Mouse (Mus musculus) bone marrow macrophage, adult 2 months (primary cell): ENCODE results near the gene Rftn1. TPM values are rescaled to one million over a fixed set of nuclear protein-coding genes. Genes with fewer than 3 reads are reported as not detected.

Experiments used
- H3K27ac ChIP-seq: 2 replicates; pipeline ENCODE4 v1.5.1; 2012; ENCODE audit warnings: low read depth, low read length; ENCODE audit not compliant: insufficient read depth
- H3K4me1 ChIP-seq: 2 replicates; pipeline ENCODE4 v1.6.1; 2012; ENCODE audit warnings: low read length; ENCODE audit not compliant: control insufficient read depth, insufficient read depth
- H3K4me3 ChIP-seq: 2 replicates; pipeline ENCODE4 v1.5.1; 2012; ENCODE audit warnings: mild to moderate bottlenecking, low read length, moderate library complexity; ENCODE audit not compliant: insufficient read depth
- CTCF ChIP-seq: IDR thresholded peaks from 2 replicates; pipeline ENCODE4 v1.5.1; 2012; ENCODE audit warnings: low read depth, mild to moderate bottlenecking, low read length, moderate library complexity
- POLR2A ChIP-seq: IDR thresholded peaks from 2 replicates; pipeline ENCODE4 v1.6.1; 2012; ENCODE audit warnings: mild to moderate bottlenecking, low read depth, low read length, borderline replicate concordance
- polyA plus RNA-seq: library from polyadenylated mRNA; stranded (reverse); fragments of >200 nt; gene quantifications from 2 replicates; pipeline ENCODE4 v1.2.4, GENCODE M21; 2012; ENCODE audit not compliant: missing spikeins, insufficient read depth, insufficient read length

Gene Rftn1
- polyA plus RNA-seq, 1 experiment, result 76.5 TPM

DNA sequence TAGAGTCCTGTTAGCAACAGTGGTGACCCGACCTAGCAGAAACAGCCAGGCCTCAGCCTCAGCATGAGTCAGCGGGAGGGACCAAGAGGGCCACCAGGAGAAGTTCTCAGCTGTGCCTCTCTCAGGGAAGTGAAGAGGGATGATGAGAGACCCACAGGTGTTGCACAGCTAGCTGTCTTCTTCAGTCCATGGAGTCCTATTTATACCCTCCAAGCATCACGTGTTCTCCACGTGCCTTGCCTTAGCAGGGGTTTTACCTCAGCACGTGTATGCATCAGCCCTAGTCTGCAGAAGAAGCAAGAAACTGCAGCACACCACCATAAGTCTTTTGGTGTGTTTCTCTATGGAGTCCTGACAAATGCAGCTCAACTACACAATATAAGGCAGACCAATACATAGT is 38.4 kb downstream of the Rftn1 start:
- peaks cover 11% of the 10 kb centered on the region for H3K4me1 ChIP-seq

DNA sequence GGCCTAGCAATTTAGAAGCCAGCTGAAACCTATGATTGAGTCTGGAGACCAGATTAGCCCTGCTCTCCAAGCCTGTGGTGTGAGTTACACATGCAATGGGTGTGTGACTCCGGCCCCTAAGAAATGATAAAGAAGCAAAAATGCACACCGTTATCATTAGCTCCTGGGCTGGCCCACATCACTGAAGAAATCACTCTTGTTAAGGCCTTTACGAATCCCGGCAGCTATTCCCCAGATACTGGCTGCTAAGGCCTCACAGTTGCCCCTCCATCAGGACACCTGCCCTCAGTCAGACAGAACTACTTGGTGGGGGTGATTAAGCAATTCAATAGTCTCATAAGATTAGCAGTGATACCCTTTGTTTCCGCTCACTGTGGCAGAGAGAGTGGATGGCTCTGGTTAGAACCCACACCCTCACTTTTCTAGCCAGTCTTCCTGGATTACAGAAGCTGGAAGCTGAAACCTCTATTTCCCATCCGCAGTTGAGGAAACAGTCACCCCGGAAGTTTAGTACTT is 39.2 kb downstream of the Rftn1 start:
- H3K4me1 ChIP-seq, result peaks cover 7% of the 10 kb centered on the region
- H3K27ac ChIP-seq, result no peak overlapping the region
- TF ChIP-seq POLR2A (no peak), CTCF (no peak)
- H3K4me3 ChIP-seq, result no peak overlapping the region

More for the DNA sequence above, 38.4 kb downstream of the Rftn1 start:
- Histone ChIP-seq H3K4me3 (no peak overlapping the region), H3K27ac (no peak overlapping the region)
- TF ChIP-seq POLR2A, result no peak
- no peak for TF ChIP-seq CTCF

DNA sequence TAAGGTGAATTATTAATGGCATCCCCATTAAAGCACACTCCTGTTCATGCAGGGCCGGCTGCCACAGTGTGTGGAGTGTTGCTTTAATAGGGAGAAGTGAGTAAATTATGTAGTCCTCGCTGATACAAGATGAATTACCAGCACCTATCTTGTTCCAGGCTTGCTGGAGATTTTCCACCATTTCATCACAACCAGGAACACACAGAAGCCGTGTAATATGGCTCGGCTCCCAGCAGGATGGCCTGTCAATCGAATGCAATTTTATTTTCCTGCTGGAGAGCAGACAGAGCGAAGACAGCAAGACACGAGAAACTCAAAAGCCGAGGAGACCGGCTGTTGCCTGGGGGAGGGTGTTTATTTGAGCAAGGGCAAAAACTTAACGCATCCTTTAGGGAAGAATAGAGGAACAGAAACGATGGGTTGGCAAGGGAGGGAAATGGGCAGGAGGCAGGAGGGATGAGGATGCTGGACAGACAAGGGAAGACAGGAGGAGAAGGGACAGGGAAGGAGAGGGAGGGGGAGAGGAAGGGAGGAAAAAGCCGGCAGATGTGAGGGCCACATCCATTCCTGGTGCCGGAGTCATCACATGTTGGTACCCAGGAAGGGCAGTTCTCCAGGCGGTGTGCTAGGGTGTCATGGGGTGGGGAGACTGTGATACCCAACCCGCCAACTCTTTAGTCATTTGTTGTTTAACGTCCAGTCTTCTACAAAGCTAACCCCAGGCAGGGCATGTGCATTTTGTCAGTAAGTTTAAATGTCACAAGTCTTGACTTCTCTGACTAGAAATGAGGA is 39.9 kb downstream of the Rftn1 start:
- peaks cover 7% of the 10 kb centered on the region for H3K4me1 ChIP-seq
- no peak overlapping the region for H3K27ac ChIP-seq
- TF ChIP-seq POLR2A (no peak), CTCF (no peak)
- no peak overlapping the region for H3K4me3 ChIP-seq

DNA sequence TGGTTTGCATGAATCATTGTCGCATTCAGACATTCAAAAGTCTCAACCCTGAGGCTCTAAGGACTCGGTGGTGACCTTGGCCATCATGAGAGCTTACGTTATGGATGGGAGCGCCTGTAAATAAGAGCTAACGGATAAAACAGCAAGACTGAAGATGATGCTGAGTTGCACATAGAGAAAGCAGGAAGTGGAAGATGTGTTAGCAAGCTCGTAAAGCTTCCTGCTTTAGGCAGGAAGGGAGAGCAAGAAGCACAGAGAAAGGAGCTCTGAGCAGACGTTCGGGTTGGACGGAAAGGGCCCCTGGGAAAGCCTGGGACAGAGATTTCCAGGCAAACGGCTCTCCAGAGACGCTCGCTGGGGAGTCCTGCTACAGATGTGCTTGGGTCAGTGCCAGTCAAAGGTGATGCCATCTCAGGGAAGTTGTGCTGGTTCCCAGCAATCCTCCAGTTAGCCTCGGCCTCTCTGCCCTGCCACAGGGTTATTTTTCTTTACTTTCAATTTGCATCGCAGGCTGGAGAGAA is 40.7 kb downstream of the Rftn1 start:
- TF ChIP-seq POLR2A, result no peak
- TF ChIP-seq CTCF, result no peak
- no peak overlapping the region for H3K27ac ChIP-seq
- no peak overlapping the region for H3K4me3 ChIP-seq
- H3K4me1 ChIP-seq, result peaks cover 3% of the 10 kb centered on the region; the same call in 1 of the 2 replicates

DNA sequence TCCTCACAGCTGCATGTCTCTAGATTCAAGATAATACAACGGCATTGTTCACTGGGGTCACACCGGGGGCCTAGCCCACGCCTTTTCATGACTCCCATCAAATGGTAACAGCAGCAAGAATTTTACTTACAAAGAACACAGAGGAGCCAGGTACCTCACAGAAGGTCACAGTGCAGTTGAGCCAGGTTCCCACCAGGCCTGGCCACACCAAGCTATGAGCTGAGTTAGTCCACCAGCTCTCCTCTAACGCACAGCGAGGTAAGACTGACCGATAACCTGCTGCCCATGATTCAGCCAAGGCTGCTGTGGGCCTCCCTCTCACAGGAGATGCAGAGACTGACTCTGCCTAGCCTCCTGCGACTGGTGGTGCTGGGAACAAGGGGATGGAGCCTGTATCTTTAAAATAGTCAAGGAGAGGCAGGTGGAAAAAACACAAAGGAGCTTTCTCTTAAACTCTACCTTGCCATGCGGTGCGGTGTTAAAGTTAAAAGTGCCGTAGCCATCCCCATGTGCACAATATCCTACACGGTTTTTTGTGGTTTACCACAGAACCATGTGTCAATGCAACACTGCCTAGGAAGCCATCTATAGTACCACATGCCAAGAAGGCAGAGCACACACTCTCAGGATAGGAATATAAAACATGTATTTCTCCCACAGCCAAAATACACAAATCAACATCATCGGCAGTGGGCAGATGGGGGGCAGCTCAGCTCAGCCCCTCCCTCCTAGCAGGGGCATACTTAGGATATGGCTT is 42.5 kb downstream of the Rftn1 start:
- TF ChIP-seq POLR2A (no peak), CTCF (no peak)
- H3K4me3 ChIP-seq, result no peak overlapping the region
- 0 out of 2 replicates have a peak, but pooled peaks cover 3% of the 10 kb centered on the region for H3K4me1 ChIP-seq
- no peak overlapping the region for H3K27ac ChIP-seq

DNA sequence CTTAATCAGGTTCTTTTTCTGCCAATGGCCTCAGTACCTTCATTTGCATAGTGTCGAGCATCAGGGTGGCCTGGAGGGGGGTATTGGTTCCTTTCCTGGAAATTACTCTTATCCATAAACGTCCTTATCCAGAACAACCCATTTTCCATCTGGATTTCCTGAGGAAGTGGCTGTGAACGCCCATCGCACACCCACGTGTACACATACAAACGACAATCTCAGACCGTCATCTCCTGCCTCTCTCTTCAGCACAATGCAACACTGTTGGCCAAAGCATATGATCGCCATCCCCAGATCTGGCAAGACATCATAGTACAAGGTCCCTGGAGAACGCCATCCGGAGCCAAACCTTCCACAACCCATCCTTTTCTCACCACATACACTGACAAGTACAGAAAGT is 47.1 kb downstream of the Rftn1 start:
- H3K4me1 ChIP-seq, result no peaks in the 10 kb centered on the region
- H3K27ac ChIP-seq, result no peak overlapping the region
- no peak overlapping the region for H3K4me3 ChIP-seq
- TF ChIP-seq CTCF (no peak), POLR2A (no peak)

DNA sequence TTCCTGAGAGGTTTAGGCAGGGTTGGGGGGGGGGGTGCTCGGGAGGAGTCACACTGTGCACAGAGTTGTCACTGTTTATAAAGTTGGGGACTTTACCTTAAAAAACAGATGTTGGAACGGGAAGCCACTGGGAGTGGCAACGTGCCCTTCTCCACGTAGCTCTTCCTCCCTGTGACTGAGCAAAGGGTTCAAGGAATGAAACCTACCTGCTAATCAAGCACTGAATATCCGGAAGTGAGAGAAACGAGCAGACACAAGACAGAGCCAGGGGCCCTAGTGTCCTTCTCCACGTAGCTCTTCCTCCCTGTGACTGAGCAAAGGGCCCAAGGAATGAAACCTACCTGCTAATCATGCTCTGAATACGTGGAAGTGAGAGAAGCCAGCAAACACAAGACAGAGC is 47.9 kb downstream of the Rftn1 start:
- H3K4me3 ChIP-seq, result no peak overlapping the region
- no peak for TF ChIP-seq CTCF
- TF ChIP-seq POLR2A, result no peak
- H3K27ac ChIP-seq, result no peak overlapping the region
- H3K4me1 ChIP-seq, result no peaks in the 10 kb centered on the region

DNA sequence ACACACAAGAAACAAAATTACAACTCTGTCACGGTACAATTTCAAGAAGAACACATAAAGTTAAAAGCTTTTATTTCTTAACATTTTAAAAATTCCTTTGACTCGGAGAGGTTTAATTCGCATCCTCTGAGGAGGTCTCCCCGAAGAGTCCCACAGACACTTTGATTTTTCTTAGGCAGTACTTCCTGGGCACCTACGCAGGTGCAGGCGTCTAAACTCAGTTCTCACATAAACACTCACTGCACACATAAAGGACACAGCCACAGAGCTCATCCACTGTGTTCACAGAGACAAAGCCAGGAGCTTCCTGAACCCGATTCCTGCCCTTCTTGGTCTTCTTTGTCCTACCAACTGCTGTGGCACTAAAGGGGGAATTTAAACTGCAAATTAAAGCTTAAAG is 48.3 kb downstream of the Rftn1 start:
- no peaks in the 10 kb centered on the region for H3K4me1 ChIP-seq
- no peak overlapping the region for H3K4me3 ChIP-seq
- H3K27ac ChIP-seq, result no peak overlapping the region
- TF ChIP-seq POLR2A, result no peak
- TF ChIP-seq CTCF, result no peak

DNA sequence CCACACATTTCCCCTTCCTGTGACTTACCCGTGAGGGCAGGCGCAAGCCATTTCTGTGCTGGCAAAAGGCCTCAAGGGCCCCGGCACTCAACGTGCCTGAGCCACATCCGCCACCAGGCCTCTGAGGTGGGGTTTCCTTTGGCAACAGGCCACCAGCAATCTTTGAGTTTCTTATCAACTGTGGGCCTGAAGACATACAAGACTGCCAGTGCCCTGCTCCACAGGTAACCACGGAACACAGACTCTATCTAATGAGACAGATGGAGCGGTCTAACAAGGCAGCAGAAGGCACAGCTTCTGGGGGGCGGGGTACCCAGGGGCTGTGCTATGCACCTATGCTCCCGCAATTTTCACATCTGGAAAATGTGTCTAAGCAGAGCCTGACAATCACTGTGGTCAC is 54.4 kb downstream of the Rftn1 start:
- Histone ChIP-seq H3K4me1 (peaks cover 26% of the 10 kb centered on the region), H3K4me3 (no peak overlapping the region), H3K27ac (no peak overlapping the region)
- TF ChIP-seq CTCF (no peak), POLR2A (no peak)

DNA sequence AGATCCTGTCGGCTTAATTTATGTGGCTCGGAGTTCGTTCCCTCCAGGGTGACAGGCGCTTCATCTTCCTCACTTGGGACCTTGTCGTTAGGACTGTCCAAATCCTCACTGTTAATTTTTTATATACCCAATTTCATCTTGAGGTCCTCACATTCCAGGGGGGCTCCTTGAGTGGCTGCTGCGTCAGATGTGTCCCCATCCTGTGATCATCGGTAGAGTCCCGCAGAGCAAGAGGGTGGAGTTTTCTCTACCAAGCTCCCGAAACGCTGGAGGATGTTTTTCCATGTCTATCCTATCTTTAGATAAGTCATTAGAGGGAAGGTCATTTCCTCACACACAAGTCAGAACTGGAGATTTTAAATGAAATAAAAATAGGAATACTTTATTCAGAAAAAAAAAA is 55.0 kb downstream of the Rftn1 start:
- TF ChIP-seq CTCF (no peak), POLR2A (no peak)
- no peak overlapping the region for H3K27ac ChIP-seq
- H3K4me1 ChIP-seq, result peaks cover 30% of the 10 kb centered on the region
- H3K4me3 ChIP-seq, result no peak overlapping the region

DNA sequence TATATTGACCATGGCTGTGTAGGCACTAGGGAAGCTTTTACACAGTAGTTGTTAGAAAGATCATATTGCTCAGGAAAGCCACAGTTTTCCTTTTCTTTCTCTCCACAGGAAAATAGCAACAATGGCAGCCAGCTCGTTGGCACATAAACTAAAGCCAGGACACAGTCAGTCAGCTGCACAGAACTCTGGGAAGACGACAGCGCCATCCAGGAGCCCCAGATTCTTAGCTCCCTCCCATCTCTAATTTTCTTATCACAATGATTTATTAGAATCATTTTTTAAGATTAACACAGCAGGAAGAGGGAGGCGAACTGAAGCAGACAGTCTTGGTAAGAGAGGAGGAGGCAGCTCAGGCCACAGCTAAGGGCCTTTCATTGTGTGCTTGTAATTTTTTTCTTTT is 58.8 kb downstream of the Rftn1 start:
- Histone ChIP-seq H3K4me1 (peaks cover 46% of the 10 kb centered on the region), H3K27ac (no peak overlapping the region), H3K4me3 (no peak overlapping the region)
- no peak for TF ChIP-seq CTCF
- no peak for TF ChIP-seq POLR2A
